Mouse (Mus musculus) embryo, embryonic 10.5 days (tissue): ENCODE results near the gene Smap2.

ENCODE experiments used
- DNase-seq: peaks from one replicate; pipeline ENCODE4 v3.0.0-alpha.2; 2015; ENCODE audit warnings: low spot score

Gene Smap2

GRCm38 (mm10) chr4:120974711-120975427 lies 42.2 kb downstream of the Smap2 start:
- no peak for DNase-seq

- DNase-seq: no peak
Observed at GRCm38 (mm10) chr4:120971842-120972241, 45.2 kb downstream of the Smap2 start.

GRCm38 (mm10) chr4:120969382-120970146 lies 47.5 kb downstream of the Smap2 start:
- peak; percentile 53 for DNase-seq

- no peak for DNase-seq
Observed at GRCm38 (mm10) chr4:120968486-120968885, 48.6 kb downstream of the Smap2 start.

GRCm38 (mm10) chr4:120955586-120955985 lies 61.5 kb downstream of the Smap2 start:
- no peak for DNase-seq

GRCm38 (mm10) chr4:120953667-120954066 lies 63.4 kb downstream of the Smap2 start:
- DNase-seq: no peak

GRCm38 (mm10) chr4:120953038-120953437 lies 64.0 kb downstream of the Smap2 start:
- no peak for DNase-seq

GRCm38 (mm10) chr4:120952163-120952562 lies 64.9 kb downstream of the Smap2 start:
- DNase-seq: peak; percentile 26

- DNase-seq: peak; percentile 91
Observed at GRCm38 (mm10) chr4:120951428-120951973, 65.5 kb downstream of the Smap2 start, which contains the start of gene Zfp69. Gene Zfp69 (minus strand): TSS chr4:120951699.

GRCm38 (mm10) chr4:120950763-120951427 lies 66.2 kb downstream of the Smap2 start:
- DNase-seq: peak; percentile 40

GRCm38 (mm10) chr4:120948938-120949337 lies 68.1 kb downstream of the Smap2 start:
- no peak for DNase-seq

- DNase-seq: no peak
Observed at GRCm38 (mm10) chr4:120935006-120935405, 82.0 kb downstream of the Smap2 start.

GRCm38 (mm10) chr4:120930736-120931135 lies 86.3 kb downstream of the Smap2 start:
- DNase-seq: no peak

GRCm38 (mm10) chr4:120928686-120929085 lies 88.4 kb downstream of the Smap2 start:
- no peak for DNase-seq

GRCm38 (mm10) chr4:120925386-120925785 lies 91.7 kb downstream of the Smap2 start:
- peak; percentile 52 for DNase-seq

GRCm38 (mm10) chr4:120924554-120925299 lies 92.3 kb downstream of the Smap2 start, which contains the start of gene Exo5:
Gene Exo5 (minus strand): TSS chr4:120925017.
- DNase-seq: peak; percentile 97

- DNase-seq: no peak
Observed at GRCm38 (mm10) chr4:120921461-120921860, 95.6 kb downstream of the Smap2 start.
